Mouse (Mus musculus) CD4-positive, CD25-positive, alpha-beta regulatory T cell, adult 4 months (primary cell): ENCODE measurements at regions not wholly inside any gene's neighbourhood (a gene's known extent, or its start where the extent isn't known, plus 50 kb on each side); places are given as distances from the start of the nearest gene placed in this dataset.
"Not testable (repeated sequence)": the region's sequence is repeated elsewhere in the genome, so short reads cannot be mapped to it uniquely, and the experiment has no call there.

ENCODE experiments used
- ATAC-seq: one replicate; pipeline ENCODE4 v1.8.0; 2017

DNA sequence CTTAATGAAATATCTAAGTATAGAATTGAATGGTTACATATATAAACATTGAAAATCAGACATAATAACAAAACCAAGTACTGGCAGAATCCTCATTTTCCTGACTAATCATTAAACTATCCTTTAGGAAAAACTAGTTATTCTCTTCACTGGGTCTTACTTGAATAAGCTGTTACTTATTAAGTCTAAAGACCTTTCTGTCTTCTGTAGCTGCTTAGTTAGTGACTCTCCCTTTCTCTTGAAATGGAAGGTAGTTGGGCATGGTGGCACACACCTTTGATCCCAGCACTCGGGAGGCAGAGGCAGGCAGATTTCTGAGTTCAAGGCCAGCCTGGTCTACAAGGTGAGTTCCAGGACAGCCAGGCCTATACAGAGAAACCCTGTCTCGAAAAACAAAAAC is 135.9 kb upstream of the Abcb5 start:
- not testable (repeated sequence) for ATAC-seq

DNA sequence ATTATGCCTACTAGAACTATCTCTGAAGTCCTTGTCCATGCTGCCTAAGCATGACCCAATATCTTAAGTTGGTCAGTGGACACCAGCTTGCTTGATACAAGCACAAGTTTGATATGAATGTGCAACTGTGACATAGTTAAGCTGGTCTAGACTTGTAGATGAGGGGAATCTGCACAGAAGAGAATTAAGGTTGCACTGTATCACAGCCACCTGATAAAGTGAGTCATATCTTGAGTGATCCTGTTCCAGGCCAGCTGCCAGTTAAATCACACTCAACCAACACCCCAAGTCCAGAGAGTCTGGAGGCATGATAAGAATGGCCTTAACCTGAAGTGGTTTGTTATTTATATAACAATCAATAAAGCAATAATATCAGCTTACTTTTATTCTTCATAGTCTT is 133.5 kb upstream of the Abcb5 start:
- ATAC-seq = no peak

GRCm38 (mm10) chr12:119097814-119098213 is 131.6 kb upstream of the Abcb5 start:
- no peak for ATAC-seq

DNA sequence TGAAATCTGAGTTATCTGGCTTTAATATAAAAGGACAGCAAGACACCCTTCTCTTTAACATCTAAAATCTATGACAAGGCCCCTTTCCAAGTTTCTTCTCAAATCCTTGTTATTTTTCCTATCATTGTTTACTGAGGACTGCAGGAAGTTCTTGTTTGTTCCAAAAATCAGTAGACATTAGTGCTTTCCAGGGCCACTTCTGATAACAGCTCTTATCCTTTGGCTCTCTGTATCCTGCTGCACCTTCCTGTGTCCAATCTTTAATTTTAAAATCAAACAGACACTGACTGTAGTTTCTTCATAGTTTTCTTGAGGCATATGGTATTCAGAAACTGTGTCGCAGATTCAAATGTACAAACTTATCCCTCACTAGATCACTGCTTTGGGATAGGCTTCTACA is 128.1 kb upstream of the Abcb5 start:
- no peak for ATAC-seq

- ATAC-seq = no peak
These were observed 127.2 kb upstream of the Abcb5 start for GRCm38 (mm10) chr12:119093402-119093801.

DNA sequence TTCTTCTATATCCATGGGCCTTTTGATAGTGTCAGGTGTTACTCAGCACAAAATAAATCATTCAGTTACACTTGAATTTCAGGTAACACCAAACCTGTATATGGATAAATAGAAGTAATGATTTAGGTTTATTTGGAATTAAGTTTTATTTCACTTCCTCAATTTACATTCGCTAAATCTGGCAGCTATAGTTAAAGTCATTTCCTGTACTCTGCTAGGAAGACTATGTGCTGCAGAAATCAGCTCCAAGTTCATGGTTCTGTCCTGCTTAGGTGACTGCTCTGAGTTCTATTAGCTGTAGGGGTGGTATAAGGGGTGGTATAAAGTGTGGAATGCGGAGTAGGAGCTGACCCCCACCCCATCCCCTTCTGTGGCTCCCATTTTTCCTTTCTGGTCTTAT is 123.1 kb upstream of the Abcb5 start:
- ATAC-seq = no peak

GRCm38 (mm10) chr12:119088666-119089065 is 122.4 kb upstream of the Abcb5 start:
- ATAC-seq = no peak

- no peak for ATAC-seq
These were observed 118.6 kb upstream of the Abcb5 start for GRCm38 (mm10) chr12:119084814-119085213.

GRCm38 (mm10) chr12:119082781-119083180 is 116.6 kb upstream of the Abcb5 start:
- no peak for ATAC-seq

- ATAC-seq = no peak
These were observed 109.6 kb upstream of the Abcb5 start for GRCm38 (mm10) chr12:119075825-119076224.

GRCm38 (mm10) chr12:119074742-119075478 is 108.7 kb upstream of the Abcb5 start:
- ATAC-seq = no peak

DNA sequence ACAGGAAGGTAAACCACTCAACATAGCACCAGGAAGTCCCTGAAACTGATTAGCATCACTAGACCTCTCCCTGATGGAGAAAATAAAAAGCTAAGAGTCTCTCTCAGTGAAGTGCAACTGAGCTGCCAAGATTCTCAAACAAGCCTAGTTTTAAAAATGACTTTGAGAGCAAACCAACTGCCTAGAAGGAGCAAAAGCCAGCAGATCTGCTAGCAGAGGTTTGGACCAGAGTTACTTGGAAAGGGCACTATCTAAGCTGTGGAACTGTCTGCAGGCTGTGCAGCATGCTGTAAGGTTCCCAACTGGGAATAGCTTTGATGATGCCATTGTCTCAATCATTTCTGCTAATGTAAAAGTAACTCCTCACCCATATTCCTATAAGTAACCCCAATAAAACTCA is 107.9 kb upstream of the Abcb5 start:
- ATAC-seq = no peak

DNA sequence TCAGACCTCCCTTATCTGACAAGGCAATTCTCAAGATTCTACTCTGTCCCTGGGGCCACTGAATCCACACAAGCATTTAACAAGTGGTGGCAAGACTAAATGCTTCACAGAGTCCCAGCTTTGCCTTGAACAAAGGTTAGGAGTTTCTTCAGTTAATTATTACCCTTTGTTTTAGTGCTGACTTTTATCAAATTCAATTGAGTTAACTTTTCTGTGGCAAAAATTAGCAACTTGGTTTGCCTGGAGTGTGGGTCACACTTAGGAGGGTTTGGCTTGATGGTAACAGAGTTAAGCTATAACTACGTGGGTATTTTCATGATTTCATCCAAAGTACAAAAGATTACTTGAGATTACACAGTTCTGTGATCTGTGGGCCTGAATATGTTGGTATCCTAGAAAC is 104.7 kb upstream of the Abcb5 start:
- no peak for ATAC-seq

DNA sequence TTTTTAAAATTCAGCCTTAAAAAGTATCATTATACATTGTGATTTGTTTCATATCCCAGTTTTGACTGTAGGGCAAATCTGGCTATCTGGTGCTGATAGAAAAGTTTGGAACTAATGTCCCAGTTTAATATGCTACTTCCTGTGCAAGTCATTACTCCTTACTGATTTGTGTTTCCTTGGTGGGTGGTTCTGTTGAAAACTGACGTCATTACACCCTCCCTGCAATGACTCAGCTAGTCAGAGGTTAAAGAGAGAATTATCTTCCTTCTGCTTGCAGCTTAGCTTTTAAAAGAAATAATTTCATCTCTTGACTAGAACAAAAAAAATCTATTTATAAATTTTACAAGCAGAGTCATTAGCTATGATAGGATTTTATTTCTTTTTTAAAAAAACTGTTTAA is 104.2 kb upstream of the Abcb5 start:
- no peak for ATAC-seq

GRCm38 (mm10) chr12:119069747-119070146 is 103.5 kb upstream of the Abcb5 start:
- no peak for ATAC-seq

- ATAC-seq = no peak
These were observed 101.9 kb upstream of the Abcb5 start for GRCm38 (mm10) chr12:119068079-119068478.

DNA sequence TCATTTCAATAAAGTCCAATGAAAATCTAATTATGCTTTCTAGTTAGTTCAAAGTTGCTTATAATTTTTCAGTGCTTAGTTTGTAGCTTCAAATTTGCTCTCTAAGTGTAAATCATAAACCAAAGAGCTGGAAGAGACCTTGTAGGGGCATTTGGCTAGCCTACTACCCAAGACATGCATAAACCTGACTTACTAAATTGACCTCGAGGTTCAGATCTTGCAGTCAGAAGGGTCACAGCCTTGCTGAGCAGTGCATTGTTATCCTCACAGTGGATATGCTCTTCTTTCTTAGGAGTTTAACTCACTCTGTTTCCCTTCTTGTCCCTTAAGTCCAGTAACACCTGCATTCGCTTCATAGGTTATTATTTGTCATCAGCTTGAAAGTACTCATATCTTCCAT is 96.7 kb upstream of the Abcb5 start:
- ATAC-seq = no peak

DNA sequence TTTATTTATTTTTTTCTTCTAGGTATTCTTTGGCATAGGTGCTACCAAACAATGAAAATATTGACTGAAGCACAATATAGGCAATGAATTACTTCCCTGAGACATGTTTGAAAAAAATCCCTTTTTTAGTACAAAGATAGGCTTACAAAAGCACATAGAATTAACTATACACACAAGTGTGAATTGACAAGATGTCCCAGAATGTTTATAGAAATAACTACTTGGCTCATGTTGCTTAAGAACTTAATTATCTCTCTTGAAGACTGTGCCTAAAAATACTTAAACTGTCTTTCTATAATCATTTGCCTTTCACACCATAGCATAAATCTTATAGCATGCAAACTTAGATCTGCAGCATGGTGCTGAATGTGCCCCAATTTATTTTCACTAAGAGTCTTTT is 96.3 kb upstream of the Abcb5 start:
- no peak for ATAC-seq

DNA sequence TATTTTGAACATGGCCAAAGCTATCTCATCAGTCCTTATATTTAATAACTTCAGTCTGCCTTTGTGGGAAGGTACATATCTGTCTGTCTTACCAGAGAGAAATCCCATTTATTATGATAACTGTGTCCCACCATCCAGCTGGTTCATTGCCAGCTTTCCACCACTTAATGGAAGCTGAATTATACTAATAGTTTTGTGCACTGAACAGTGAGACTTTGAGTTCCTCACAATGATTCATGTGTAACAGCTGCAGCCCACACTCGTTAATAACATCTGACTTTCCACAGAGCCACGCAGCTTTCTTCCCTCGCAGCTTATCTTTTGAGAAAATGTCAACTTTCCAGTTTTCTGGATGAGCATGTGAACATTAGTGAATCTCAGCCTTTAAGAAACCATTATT is 88.3 kb upstream of the Abcb5 start:
- no peak for ATAC-seq

DNA sequence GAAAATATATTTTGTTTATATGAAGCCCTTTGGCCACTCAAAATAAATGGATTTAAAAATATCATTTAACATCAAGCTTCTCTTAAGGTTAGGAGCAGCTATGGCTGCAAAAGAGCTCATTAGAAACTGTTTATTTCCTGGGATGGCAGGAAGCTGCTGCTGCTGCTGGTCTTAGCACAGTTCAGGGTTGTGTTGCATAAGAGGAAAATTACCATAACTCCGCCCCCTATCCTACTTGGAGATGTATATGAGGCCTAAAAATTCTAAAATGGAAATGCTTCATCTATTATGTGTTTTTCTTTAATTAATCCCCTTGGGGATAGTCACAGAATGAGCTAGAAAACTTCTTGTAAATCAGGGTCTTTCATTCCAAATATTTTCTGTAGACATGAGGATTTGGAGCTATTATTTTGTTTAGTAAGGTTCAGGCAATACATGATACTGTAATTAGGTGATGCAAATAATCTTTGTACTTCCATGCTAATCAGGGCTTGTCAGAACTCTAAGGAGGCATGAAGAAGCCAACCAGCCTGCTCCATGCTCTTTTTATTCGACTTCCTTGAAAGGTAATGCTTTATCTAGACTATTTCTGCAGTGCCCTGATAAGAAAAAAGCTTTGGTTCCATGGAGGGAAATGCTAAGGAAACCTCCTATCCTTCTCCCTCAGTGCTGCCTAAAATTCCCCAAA is 85.6 kb upstream of the Abcb5 start:
- no peak for ATAC-seq

DNA sequence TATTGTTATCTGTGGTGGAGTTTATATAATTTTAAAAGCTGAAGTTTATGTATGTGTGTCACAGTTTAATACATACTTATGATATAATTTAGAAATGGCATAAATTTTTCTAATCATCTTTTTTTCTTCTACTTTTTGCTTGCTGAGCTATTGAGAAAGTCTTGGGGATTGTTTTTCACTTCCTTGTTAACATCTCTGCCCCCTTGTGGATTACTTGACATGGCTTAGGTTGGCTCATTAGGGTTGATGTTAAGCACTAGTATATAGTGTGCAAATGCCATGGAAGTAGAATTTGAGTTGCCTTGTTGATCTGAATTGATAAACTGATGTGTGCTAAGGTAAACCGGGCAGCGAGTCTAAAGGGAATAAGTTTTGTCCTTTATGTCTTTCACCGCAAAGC is 72.1 kb upstream of the Abcb5 start:
- no peak for ATAC-seq

DNA sequence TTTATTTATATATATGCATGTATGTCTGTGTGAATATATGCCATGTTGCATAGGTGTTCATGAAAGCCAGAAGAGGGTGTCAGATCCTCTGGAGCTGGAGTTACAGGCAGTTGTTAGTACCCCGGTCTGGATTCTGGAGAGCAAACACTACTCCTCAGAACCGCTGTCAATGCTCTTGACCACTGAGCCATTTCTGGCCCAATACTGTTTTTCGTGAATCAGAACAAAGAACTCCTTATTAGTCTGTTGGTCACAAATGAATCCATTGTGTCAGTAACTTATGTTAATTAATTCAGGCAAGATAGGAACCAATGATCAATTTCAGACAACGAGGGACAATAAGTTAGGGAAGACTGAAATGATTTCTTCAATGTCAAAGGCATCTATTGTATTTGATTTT is 68.6 kb upstream of the Abcb5 start:
- ATAC-seq = no peak

DNA sequence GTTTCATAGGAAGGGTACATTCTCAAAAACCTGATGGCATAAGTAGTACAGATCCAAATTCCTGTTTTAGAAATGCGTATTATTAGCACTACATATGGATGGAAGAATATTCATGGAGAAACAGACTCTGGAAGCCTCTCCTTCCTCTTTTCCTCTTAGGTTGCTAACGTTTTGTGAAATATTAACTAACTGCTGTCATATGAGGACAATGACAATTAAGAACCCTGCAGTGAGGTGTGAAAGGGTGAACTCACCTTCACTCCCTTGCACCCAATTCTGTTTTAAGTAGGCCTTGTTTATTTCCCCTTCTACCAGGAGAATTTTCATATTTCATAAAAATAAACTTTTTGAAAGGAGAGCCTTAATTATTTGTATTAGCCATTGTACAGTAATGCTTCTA is 62.5 kb upstream of the Abcb5 start:
- ATAC-seq = no peak

DNA sequence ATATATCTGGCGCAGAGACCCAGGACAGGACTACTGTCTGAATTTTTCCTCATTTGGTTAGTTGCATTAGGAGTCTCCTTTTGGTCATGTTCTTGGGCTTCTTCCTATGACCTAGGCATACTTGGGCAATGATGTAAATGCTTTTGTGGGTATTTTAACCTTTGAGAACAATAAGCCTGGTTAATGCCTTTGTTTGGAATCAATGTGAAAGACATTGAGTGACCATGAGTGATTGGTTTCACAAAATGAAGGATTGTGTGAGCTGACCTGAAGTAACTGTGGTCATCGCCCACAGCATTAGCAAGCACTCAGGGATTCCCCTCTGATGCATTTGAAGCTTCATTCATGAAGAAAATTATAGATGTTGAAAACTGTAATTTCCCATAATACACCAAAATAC is 61.9 kb upstream of the Abcb5 start:
- no peak for ATAC-seq

GRCm38 (mm10) chr12:119027701-119028100 is 61.5 kb upstream of the Abcb5 start:
- no peak for ATAC-seq
